Mouse (Mus musculus): Measurements from ENCODE around the gene Spry1. TPM values are rescaled to one million over a fixed set of nuclear protein-coding genes. Genes with fewer than 3 reads are reported as not detected.

Spry1 gene
- total and polyA plus RNA-seq, 2 experiments from 2014 or later: 7.8 to 26.4 TPM

GRCm38 (mm10) chr3:37687158-37687980, 47.6 kb downstream of the Spry1 start:
- DNase-seq (peak; percentile 39), ATAC-seq (peak; percentile 27; the same call in 1 of the 2 replicates)
- TF ChIP-seq CTCF (IDR thresholded peaks at IDR 0.05; ENCODE audit: low read depth): no peak
- WGBS: 30% methylated on average over 28 of the region's 28 CpGs
- H3K9ac ChIP-seq: peak overlapping the region; percentile 36
- H3K4me3 ChIP-seq (ENCODE audit: low read depth, low read length): peak overlapping the region; percentile 29
- no peak overlapping the region for H3K27ac ChIP-seq (ENCODE audit: low read depth, low read length)
- H3K4me1 ChIP-seq (ENCODE audit: insufficient read depth): no peaks in the 10 kb centered on the region
- no peaks in the 10 kb centered on the region for H3K27me3 ChIP-seq (ENCODE audit: insufficient read depth, low read length)
- H3K9me3 ChIP-seq (ENCODE audit: low read length): no peaks in the 10 kb centered on the region
- H3K4me2 ChIP-seq (ENCODE audit: low read depth): peak overlapping the region; percentile 48
- no peaks in the 10 kb centered on the region for H3K36me3 ChIP-seq (ENCODE audit: insufficient read depth)

GRCm38 (mm10) chr3:37692945-37693344, 53.2 kb downstream of the Spry1 start:
- Histone ChIP-seq H3K27ac (ENCODE audit: low read depth, low read length) (no peak overlapping the region), H3K27me3 (ENCODE audit: insufficient read depth, low read length) (no peaks in the 10 kb centered on the region), H3K9ac (no peak overlapping the region), H3K4me3 (ENCODE audit: low read depth, low read length) (no peak overlapping the region), H3K36me3 (ENCODE audit: insufficient read depth) (no peaks in the 10 kb centered on the region), H3K4me2 (ENCODE audit: low read depth) (no peak overlapping the region), H3K9me3 (ENCODE audit: low read length) (no peaks in the 10 kb centered on the region), H3K4me1 (ENCODE audit: insufficient read depth) (no peaks in the 10 kb centered on the region)
- DNase-seq (no peak), ATAC-seq (no peak)
- WGBS: 82% methylated on average over 4 of the region's 4 CpGs
- TF ChIP-seq CTCF (IDR thresholded peaks at IDR 0.05; ENCODE audit: low read depth): no peak

- no peak for TF ChIP-seq CTCF (IDR thresholded peaks at IDR 0.05; ENCODE audit: low read depth)
- Histone ChIP-seq H3K9me3 (ENCODE audit: low read length) (no peaks in the 10 kb centered on the region), H3K4me2 (ENCODE audit: low read depth) (no peak overlapping the region), H3K36me3 (ENCODE audit: insufficient read depth) (no peaks in the 10 kb centered on the region), H3K4me1 (ENCODE audit: insufficient read depth) (no peaks in the 10 kb centered on the region), H3K4me3 (ENCODE audit: low read depth, low read length) (no peak overlapping the region), H3K27me3 (ENCODE audit: insufficient read depth, low read length) (no peaks in the 10 kb centered on the region), H3K27ac (ENCODE audit: low read depth, low read length) (no peak overlapping the region), H3K9ac (no peak overlapping the region)
- no peak for ATAC-seq
- DNase-seq: no peak
- WGBS: 79% methylated on average over 8 of the region's 8 CpGs
These were observed 53.8 kb downstream of the Spry1 start for GRCm38 (mm10) chr3:37693552-37693951.

Other genes starting within 250 kb of the Spry1 start
- 18.9 and 33.3 TPM in 2 replicates for gene Spata5, start 220.1 kb upstream of the Spry1 start, total RNA-seq (2014; rRNA removed)
- gene Spata5, start 220.1 kb upstream of the Spry1 start, polyA plus RNA-seq (2015; fragmentation: Nextera tagmentation; extraction: Ambion mirVana): 21.0 and 23.2 TPM in 2 replicates
- gene Nudt6, start 219.7 kb upstream of the Spry1 start, total RNA-seq (2014; rRNA removed): 4.5 and 6.6 TPM in 2 replicates
- 10.2 and 14.8 TPM in 2 replicates for gene Nudt6, start 219.7 kb upstream of the Spry1 start, polyA plus RNA-seq (2015; fragmentation: Nextera tagmentation; extraction: Ambion mirVana)
- gene Gm5148, start 84.5 kb downstream of the Spry1 start, total RNA-seq (2014; rRNA removed): 4.9 TPM in 2 replicates
- gene Gm5148, start 84.5 kb downstream of the Spry1 start, polyA plus RNA-seq (2015; fragmentation: Nextera tagmentation; extraction: Ambion mirVana): 9.9 and 11.9 TPM in 2 replicates